Mouse (Mus musculus): ENCODE results near the gene H2-T23. TPM values are rescaled to one million over a fixed set of nuclear protein-coding genes. Genes with fewer than 3 reads are reported as not detected.

Gene H2-T23
- total RNA-seq, 2 experiments from 2014 or later: 13.6 to 17.2 TPM

- H3K27ac ChIP-seq: no peak overlapping the region
- intact Hi-C loops (cut with DNase I): loop anchor here (5.0 kb wide), 1 partner anchor 194 kb away; the partner anchor contains the start of gene H2-T3
- H3K4me3 ChIP-seq: no peak overlapping the region
- no peak for TF ChIP-seq CTCF (IDR thresholded peaks at IDR 0.05)
- no peak for DNase-seq (ENCODE audit: extremely low spot score in 1 of 2, low spot score in 2 of 2)
These were observed 33.9 kb downstream of the H2-T23 start for GRCm38 (mm10) chr17:35998545-35999305.

GRCm38 (mm10) chr17:35997713-35998510 is 34.7 kb downstream of the H2-T23 start:
- intact Hi-C loops (cut with DNase I): loop anchor here (1.0 to 5.0 kb wide), 3 partner anchors 37 to 194 kb away; partner anchors contain the start of gene H2-T3
- Histone ChIP-seq H3K4me3 (peak overlapping the region; percentile 28), H3K27ac (peak overlapping the region; percentile 38; the same call in 1 of the 2 replicates)
- DNase-seq (ENCODE audit: extremely low spot score in 1 of 2, low spot score in 2 of 2): no peak
- TF ChIP-seq CTCF (IDR thresholded peaks at IDR 0.05): no peak

- peak; percentile 98 for TF ChIP-seq CTCF (IDR thresholded peaks at IDR 0.05)
- peak; percentile 92 to 96 for DNase-seq (ENCODE audit: extremely low spot score in 1 of 2, low spot score in 2 of 2)
- peak overlapping the region; percentile 38 for H3K27ac ChIP-seq
- intact Hi-C loops (cut with DNase I): loop anchor here (1.0 to 5.0 kb wide), 3 partner anchors 38 to 195 kb away; partner anchors contain the start of gene H2-T3
- H3K4me3 ChIP-seq: peak overlapping the region; percentile 28
These were observed 35.7 kb downstream of the H2-T23 start for GRCm38 (mm10) chr17:35996949-35997348.

DNA sequence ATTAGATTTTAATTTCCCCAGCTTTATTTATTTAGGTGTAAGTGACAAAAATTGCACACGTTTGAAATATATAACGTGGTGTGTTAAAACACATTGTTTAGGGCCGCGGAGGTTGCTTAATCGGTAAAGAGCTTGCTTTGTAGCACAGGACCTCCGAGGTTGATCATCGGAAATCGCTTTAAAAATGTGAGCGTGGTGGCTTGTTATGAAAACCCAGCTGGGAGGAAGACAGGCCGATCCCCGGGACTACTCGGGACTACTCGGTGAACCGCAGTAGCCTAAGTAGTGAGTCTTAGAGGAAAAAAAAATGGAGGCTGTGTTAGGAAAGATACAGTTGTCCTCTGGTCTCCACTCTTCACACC is 37.8 kb downstream of the H2-T23 start:
- no peak for DNase-seq (ENCODE audit: extremely low spot score in 1 of 2, low spot score in 2 of 2)
- no peak for TF ChIP-seq CTCF (IDR thresholded peaks at IDR 0.05)
- intact Hi-C loops (cut with DNase I): loop anchor here (5.0 kb wide), 1 partner anchor 197 kb away; the partner anchor contains the start of gene H2-T3
- peak overlapping the region; percentile 54 for H3K4me3 ChIP-seq
- H3K27ac ChIP-seq: peak overlapping the region; percentile 61

- intact Hi-C loops (cut with DNase I): no loop called here
- H3K27ac ChIP-seq: peak overlapping the region; percentile 61
- peak overlapping the region; percentile 54 for H3K4me3 ChIP-seq
- peak; percentile 73 to 81 for DNase-seq (ENCODE audit: extremely low spot score in 1 of 2, low spot score in 2 of 2)
- TF ChIP-seq CTCF (IDR thresholded peaks at IDR 0.05): no peak
These were observed 38.3 kb downstream of the H2-T23 start for GRCm38 (mm10) chr17:35994175-35994878.

DNA sequence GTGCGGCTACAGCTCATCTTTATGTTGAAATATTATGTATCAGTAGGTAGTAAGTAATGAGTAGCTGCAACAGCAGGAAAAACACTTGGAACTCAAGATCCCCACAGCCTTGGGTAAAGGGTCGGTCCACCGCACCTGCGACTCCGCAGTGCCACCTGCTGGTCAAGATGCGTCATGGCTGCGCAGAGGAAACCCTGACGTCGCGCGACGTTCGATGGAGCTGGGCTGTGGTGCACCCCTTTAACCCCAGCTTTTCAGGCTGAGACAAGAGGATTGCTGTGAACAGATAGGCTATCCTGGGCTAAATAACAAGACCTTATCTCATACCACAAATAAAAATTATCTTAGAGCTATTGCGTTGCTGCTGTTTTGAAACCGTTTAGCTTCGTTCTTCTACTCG is 39.0 kb downstream of the H2-T23 start:
- Histone ChIP-seq H3K27ac (peak overlapping the region; percentile 61; the same call in 1 of the 2 replicates), H3K4me3 (peak overlapping the region; percentile 54)
- intact Hi-C loops (cut with DNase I): loop anchor here (1.0 kb wide), 1 partner anchor 55 kb away; no protein-coding TSS in a partner anchor
- TF ChIP-seq CTCF (IDR thresholded peaks at IDR 0.05): peak; percentile 99
- DNase-seq (ENCODE audit: extremely low spot score in 1 of 2, low spot score in 2 of 2): peak; percentile 78 to 80

GRCm38 (mm10) chr17:35991781-35992180 is 40.9 kb downstream of the H2-T23 start:
- TF ChIP-seq CTCF (IDR thresholded peaks at IDR 0.05): no peak
- DNase-seq (ENCODE audit: extremely low spot score in 1 of 2, low spot score in 2 of 2): no peak
- intact Hi-C loops (cut with DNase I): no loop called here
- Histone ChIP-seq H3K27ac (no peak overlapping the region), H3K4me3 (no peak overlapping the region)

GRCm38 (mm10) chr17:35981776-35982175 is 50.9 kb downstream of the H2-T23 start:
- Histone ChIP-seq H3K4me3 (no peak overlapping the region), H3K27ac (no peak overlapping the region)
- DNase-seq (ENCODE audit: extremely low spot score in 1 of 2, low spot score in 2 of 2): no peak
- intact Hi-C loops (cut with DNase I): no loop called here
- TF ChIP-seq CTCF (IDR thresholded peaks at IDR 0.05): no peak

DNA sequence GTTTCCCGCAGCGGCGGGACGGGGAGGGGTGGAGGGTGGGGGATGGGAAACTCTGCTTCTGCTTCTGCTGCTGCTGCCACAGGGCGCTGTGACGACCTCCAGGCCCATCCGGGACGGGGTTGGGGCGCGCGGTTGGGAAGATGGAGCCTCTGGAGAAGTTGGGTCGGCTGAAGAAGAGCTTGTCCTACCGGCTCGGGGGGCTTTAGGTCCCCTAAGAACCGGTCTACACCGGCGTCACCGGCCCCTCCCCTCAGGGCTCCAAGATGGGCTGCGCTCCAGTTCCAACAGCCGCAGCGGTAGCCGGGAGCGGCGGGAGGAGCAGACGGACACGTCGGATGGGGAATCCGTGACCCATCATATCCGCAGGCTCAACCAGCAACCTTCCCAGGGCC is 52.3 kb downstream of the H2-T23 start:
- peak; percentile 60 to 62 for DNase-seq (ENCODE audit: extremely low spot score in 1 of 2, low spot score in 2 of 2)
- no peak for TF ChIP-seq CTCF (IDR thresholded peaks at IDR 0.05)
- peak overlapping the region; percentile 79 for H3K4me3 ChIP-seq
- peak overlapping the region; percentile 95 for H3K27ac ChIP-seq
- intact Hi-C loops (cut with DNase I): no loop called here

Other genes starting within 250 kb of the H2-T23 start
- 10 to 100 TPM; 14.7 to 17.5 TPM for gene Ier3, start 211.2 kb downstream of the H2-T23 start, total RNA-seq (2021)
- 100 to 1,000 TPM; 137 to 144 TPM for gene Flot1, start 209.6 kb downstream of the H2-T23 start, total RNA-seq (2021)
- gene Tubb5, start 194.5 kb downstream of the H2-T23 start, total RNA-seq (2021): 100 to 1,000 TPM; 417 to 433 TPM
- 10 to 100 TPM; 14.6 to 17.8 TPM for gene Mdc1, start 191.3 kb downstream of the H2-T23 start, total RNA-seq (2021)
- gene Nrm, start 171.5 kb downstream of the H2-T23 start, total RNA-seq (2021): 1 to 10 TPM; 2.1 to 4.1 TPM
- gene Ppp1r18, start 167.3 kb downstream of the H2-T23 start, total RNA-seq (2021): 10 to 100 TPM in 1 of 2 experiments, 1 to 10 TPM in 1; 8.5 to 10.8 TPM
- 10 to 100 TPM; 30.0 to 39.7 TPM for gene Dhx16, start 153.0 kb downstream of the H2-T23 start, total RNA-seq (2021)
- gene 2310061I04Rik, start 135.4 kb downstream of the H2-T23 start, total RNA-seq (2021): 10 to 100 TPM; 58.9 to 59.3 TPM
- 10 to 100 TPM; 51.8 to 63.6 TPM for gene Atat1, start 122.8 kb downstream of the H2-T23 start, total RNA-seq (2021)
- gene Mrps18b, start 116.5 kb downstream of the H2-T23 start, total RNA-seq (2021): 10 to 100 TPM; 38.0 to 44.3 TPM
- 10 to 100 TPM; 68.8 to 70.6 TPM for gene Ppp1r10, start 116.4 kb downstream of the H2-T23 start, total RNA-seq (2021)
- 10 to 100 TPM; 70.4 to 72.6 TPM for gene Abcf1, start 63.1 kb downstream of the H2-T23 start, total RNA-seq (2021)
- 100 to 1,000 TPM; 186 TPM for gene Gnl1, start 53.0 kb downstream of the H2-T23 start, total RNA-seq (2021)
- gene Prr3, start 52.6 kb downstream of the H2-T23 start, total RNA-seq (2021): 10 to 100 TPM; 40.8 to 43.9 TPM
- 1 to 10 TPM; 1.1 to 2.5 TPM for gene H2-T24, start 12.3 kb downstream of the H2-T23 start, total RNA-seq (2021)
- gene H2-T22, start 9.9 kb upstream of the H2-T23 start, total RNA-seq (2021): 10 to 100 TPM; 13.7 to 14.8 TPM
- not detected for gene Gm6034, start 10.1 kb upstream of the H2-T23 start, total RNA-seq (2021)
- 1 to 10 TPM; 1.1 to 1.5 TPM for gene Gm11127, start 25.5 kb upstream of the H2-T23 start, total RNA-seq (2021)
- not detected for gene Gm19684, start 88.8 kb upstream of the H2-T23 start, total RNA-seq (2021)
- not detected for gene Gm7030, start 96.6 kb upstream of the H2-T23 start, total RNA-seq (2021)
- gene Gm8909, start 135.7 kb upstream of the H2-T23 start, total RNA-seq (2021): not detected
- not detected for gene H2-T3, start 157.4 kb upstream of the H2-T23 start, total RNA-seq (2021)
- gene Rpp21, start 225.2 kb upstream of the H2-T23 start, total RNA-seq (2021): 10 to 100 TPM; 44.5 to 45.1 TPM
- gene Trim39, start 239.4 kb upstream of the H2-T23 start, total RNA-seq (2021): 10 to 100 TPM; 25.1 to 27.2 TPM

Data from left cerebral cortex, adult 2 months (tissue).